Mouse (Mus musculus) limb, embryonic 14.5 days (tissue): Measurements from ENCODE around the gene Rin3. TPM values are rescaled to one million over a fixed set of nuclear protein-coding genes. Genes with fewer than 3 reads are reported as not detected.
A peak's percentile ranks its signal among the peaks of the same experiment; 100 is the strongest.

Experiments used
- ATAC-seq: fragments of 200-750 bp; cut with Nextera tagmentation; 2 replicates; pipeline ENCODE4 v1.8.0; 2017; ENCODE audit warnings: low read depth, moderate number of reproducible peaks, moderate TSS enrichment; ENCODE audit not compliant: low FRiP score
- DNase-seq: peaks from one replicate; pipeline ENCODE4 v3.0.0-alpha.2; 2015; ENCODE audit warnings: low spot score
- H3K27ac ChIP-seq: fragments of 300-500 bp; sonication (generic); replicated peaks from 2 replicates; pipeline ENCODE4 v1.5.1; 2014; ENCODE audit warnings: low read depth, mild to moderate bottlenecking, low read length, moderate library complexity, mixed read lengths
- H3K27me3 ChIP-seq: fragments of 300-500 bp; sonication (generic); 2 replicates; pipeline ENCODE4 v1.6.1; 2014; ENCODE audit warnings: low read length, mixed read lengths; ENCODE audit not compliant: control insufficient read depth, insufficient read depth
- H3K36me3 ChIP-seq: fragments of 300-500 bp; sonication (generic); 2 replicates; pipeline ENCODE4 v1.6.1; 2014; ENCODE audit warnings: mild to moderate bottlenecking, low read length, moderate library complexity, mixed read lengths; ENCODE audit not compliant: control insufficient read depth, insufficient read depth
- H3K4me1 ChIP-seq: fragments of 300-500 bp; sonication (generic); 2 replicates; pipeline ENCODE4 v1.6.1; 2014; ENCODE audit warnings: antibody characterized with exemption, low read length, mixed read lengths; ENCODE audit not compliant: control insufficient read depth, insufficient read depth
- H3K4me2 ChIP-seq: fragments of 300-500 bp; sonication (generic); replicated peaks from 2 replicates; pipeline ENCODE4 v1.6.1; 2014; ENCODE audit warnings: low read depth, mild to moderate bottlenecking, low read length, moderate library complexity; ENCODE audit not compliant: severe bottlenecking
- H3K4me3 ChIP-seq: fragments of 300-500 bp; sonication (generic); replicated peaks from 2 replicates; pipeline ENCODE4 v1.5.1; 2014; ENCODE audit warnings: low read length
- H3K9ac ChIP-seq: fragments of 300-500 bp; sonication (generic); 2 replicates; pipeline ENCODE4 v1.6.1; 2014; ENCODE audit warnings: mild to moderate bottlenecking, low read depth, low read length, moderate library complexity; ENCODE audit not compliant: severe bottlenecking
- H3K9me3 ChIP-seq: fragments of 300-500 bp; sonication (generic); 2 replicates; pipeline ENCODE4 v1.6.1; 2016; ENCODE audit warnings: low read length; ENCODE audit not compliant: control insufficient read depth
- POLR2A ChIP-seq: fragments of 200-500 bp; IDR thresholded peaks from 2 replicates; pipeline ENCODE4 v1.8.0; 2012; ENCODE audit warnings: inconsistent platforms, mild to moderate bottlenecking, moderate library complexity, borderline replicate concordance; ENCODE audit not compliant: insufficient read depth, insufficient read length; ENCODE audit errors: extremely low read depth
- WGBS: fragments of 180-500 bp; shearing (Covaris S2); extraction: QIAGEN DNeasy Blood & Tissue Kit; methylation state at CpG from one replicate; pipeline ENCODE4 v1.1.7; 2014; 5-methylcytosine and 5-hydroxymethylcytosine counted together
- polyA plus RNA-seq, 2 experiments: library from polyadenylated mRNA; depleted of rRNA in 1 of 2; stranded (reverse) in 1 of 2; unstranded in 1 of 2; fragments of >200 nt; fragmentation: Nextera tagmentation in 1 of 2; extraction: Ambion mirVana in 1 of 2; gene quantifications; 2 replicates each; pipeline versions ENCODE4 v1.2.1 to v1.2.3; 2012 to 2014

Gene Rin3
- polyA plus RNA-seq, 2 experiments, result 10.0 to 10.8 TPM

DNA sequence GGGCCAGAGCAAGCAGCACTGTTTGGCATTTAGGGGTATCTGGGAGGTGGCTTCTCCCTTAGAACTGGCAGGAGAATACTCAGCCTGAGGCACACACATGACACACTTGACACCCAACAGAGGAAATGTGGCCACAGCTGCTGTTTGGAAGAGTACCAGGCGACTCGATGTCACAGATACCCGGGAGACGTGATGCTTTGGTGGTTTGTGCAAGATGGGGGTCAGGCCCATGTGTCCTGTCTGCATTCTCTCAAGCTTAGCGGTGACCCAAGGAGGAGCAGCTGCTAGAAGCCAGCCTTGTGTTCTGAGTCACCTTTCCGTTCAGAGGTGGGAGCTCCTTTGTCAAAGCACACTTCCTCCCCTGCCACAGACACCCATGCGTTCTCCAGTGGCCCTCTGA lies 12.4 kb downstream of the Rin3 start:
- TF ChIP-seq POLR2A, result no peak
- DNase-seq, result no peak
- Histone ChIP-seq H3K9me3 (no peaks in the 10 kb centered on the region), H3K36me3 (no peaks in the 10 kb centered on the region), H3K9ac (no peak overlapping the region), H3K27me3 (no peaks in the 10 kb centered on the region), H3K27ac (no peak overlapping the region), H3K4me2 (no peak overlapping the region), H3K4me1 (peaks cover 7% of the 10 kb centered on the region; the same call in 1 of the 2 replicates), H3K4me3 (no peak overlapping the region)
- peak; percentile 27; the same call in 1 of the 2 replicates for ATAC-seq
- 76% methylated on average over 7 of the region's 7 CpGs for WGBS

DNA sequence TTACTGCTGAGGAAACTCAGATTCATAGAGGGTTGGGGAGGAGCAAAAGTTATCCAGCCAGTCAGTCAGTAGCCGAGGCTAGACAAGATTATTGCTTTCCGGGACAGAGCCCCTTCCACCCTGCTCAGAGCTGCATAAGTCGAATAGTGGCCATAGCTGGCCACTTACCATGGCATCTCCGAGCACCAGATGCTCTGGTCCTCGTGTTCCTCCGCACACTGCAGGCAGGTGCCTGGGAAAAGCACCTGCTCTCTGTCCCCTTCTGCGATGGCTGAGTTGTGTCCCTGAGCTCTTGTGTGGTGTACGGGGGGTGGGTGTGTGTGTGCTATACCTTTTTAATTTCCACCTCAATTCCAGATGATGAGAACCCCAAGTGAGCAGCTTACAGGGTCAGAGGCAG lies 12.8 kb downstream of the Rin3 start:
- no peaks in the 10 kb centered on the region for H3K9me3 ChIP-seq
- H3K27me3 ChIP-seq, result no peaks in the 10 kb centered on the region
- no peak overlapping the region for H3K4me2 ChIP-seq
- H3K27ac ChIP-seq, result no peak overlapping the region
- H3K4me3 ChIP-seq, result no peak overlapping the region
- no peaks in the 10 kb centered on the region for H3K36me3 ChIP-seq
- DNase-seq (no peak), ATAC-seq (peak; percentile 31; the same call in 1 of the 2 replicates)
- no peak for TF ChIP-seq POLR2A
- WGBS, result 80% methylated on average over 8 of the region's 8 CpGs
- no peak overlapping the region for H3K9ac ChIP-seq
- H3K4me1 ChIP-seq, result peaks cover 7% of the 10 kb centered on the region; the same call in 1 of the 2 replicates

DNA sequence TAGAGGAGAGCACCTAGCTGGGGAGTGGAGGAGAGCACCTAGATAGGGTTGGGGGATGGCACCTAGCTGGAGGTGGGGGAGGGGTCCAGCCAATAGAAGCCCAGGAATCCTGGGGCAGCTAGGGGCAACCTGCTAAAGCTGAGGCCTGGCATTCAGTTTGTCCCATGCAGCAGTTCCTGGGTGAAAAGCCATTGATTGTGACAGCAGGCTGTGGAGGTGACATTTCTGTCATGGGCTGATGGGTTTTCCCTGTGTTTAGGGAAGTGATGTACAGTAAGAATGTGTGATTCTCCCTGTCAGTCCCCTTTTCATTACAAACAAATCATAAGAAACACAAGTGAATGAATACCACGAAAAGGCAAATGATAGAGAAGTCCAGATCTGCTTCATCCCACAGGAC lies 13.5 kb downstream of the Rin3 start:
- Histone ChIP-seq H3K4me2 (no peak overlapping the region), H3K36me3 (no peaks in the 10 kb centered on the region), H3K9me3 (no peaks in the 10 kb centered on the region), H3K27ac (no peak overlapping the region), H3K4me1 (peaks cover 7% of the 10 kb centered on the region; the same call in 1 of the 2 replicates), H3K27me3 (no peaks in the 10 kb centered on the region), H3K4me3 (no peak overlapping the region), H3K9ac (no peak overlapping the region)
- WGBS, result 89% methylated on average over 1 of the region's 1 CpGs
- TF ChIP-seq POLR2A, result no peak
- ATAC-seq (no peak), DNase-seq (no peak)

DNA sequence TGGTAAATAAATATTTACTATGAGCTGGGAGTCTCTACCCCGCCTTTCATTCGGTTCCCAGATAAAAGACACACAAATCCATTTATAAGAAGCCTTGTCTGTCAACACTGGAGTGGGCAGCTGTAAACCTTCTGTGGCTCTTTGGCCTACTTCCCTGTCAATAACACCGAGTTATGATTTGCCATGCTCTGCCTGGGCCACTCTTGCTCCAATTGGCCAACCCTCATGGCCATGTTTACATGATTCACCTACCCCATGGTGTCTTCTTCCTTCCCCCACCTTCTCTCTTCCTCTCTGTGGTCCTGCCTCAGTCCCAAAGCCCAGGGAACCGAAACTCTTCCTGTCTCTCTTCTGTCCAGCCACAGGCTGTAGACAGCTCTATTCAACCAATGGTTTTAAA lies 14.1 kb downstream of the Rin3 start:
- H3K4me1 ChIP-seq, result peaks cover 3% of the 10 kb centered on the region; the same call in 1 of the 2 replicates
- no peak overlapping the region for H3K9ac ChIP-seq
- WGBS, result 93% methylated on average over 4 of the region's 4 CpGs
- H3K27me3 ChIP-seq, result no peaks in the 10 kb centered on the region
- H3K27ac ChIP-seq, result no peak overlapping the region
- ATAC-seq, result no peak
- no peak for TF ChIP-seq POLR2A
- H3K9me3 ChIP-seq, result no peaks in the 10 kb centered on the region
- H3K4me3 ChIP-seq, result no peak overlapping the region
- DNase-seq, result no peak
- no peak overlapping the region for H3K4me2 ChIP-seq
- H3K36me3 ChIP-seq, result no peaks in the 10 kb centered on the region

DNA sequence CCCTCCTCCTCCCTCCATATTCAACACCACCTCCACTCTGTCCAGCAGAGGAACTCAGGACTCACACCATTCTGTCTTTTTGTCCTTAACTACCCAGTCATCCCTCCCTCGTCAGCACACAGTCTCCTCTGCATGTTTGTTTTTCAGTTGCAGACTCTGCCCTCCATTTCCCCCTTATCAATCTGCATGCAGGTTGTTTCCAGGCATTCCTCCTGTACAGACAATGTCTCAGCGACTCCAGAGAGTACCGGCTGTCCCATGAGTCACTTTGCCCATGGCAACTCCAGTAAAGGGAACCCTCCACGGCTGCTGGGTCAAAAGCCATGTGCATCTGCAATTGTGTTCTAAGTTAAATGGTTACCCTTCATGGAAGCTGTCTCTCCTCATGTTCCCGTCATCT lies 16.4 kb downstream of the Rin3 start:
- Histone ChIP-seq H3K4me2 (no peak overlapping the region), H3K36me3 (no peaks in the 10 kb centered on the region), H3K27me3 (no peaks in the 10 kb centered on the region), H3K27ac (no peak overlapping the region), H3K4me1 (peaks cover 15% of the 10 kb centered on the region), H3K9ac (no peak overlapping the region), H3K4me3 (no peak overlapping the region), H3K9me3 (no peaks in the 10 kb centered on the region)
- ATAC-seq (no peak), DNase-seq (no peak)
- TF ChIP-seq POLR2A, result no peak
- 68% methylated on average over 5 of the region's 5 CpGs for WGBS

DNA sequence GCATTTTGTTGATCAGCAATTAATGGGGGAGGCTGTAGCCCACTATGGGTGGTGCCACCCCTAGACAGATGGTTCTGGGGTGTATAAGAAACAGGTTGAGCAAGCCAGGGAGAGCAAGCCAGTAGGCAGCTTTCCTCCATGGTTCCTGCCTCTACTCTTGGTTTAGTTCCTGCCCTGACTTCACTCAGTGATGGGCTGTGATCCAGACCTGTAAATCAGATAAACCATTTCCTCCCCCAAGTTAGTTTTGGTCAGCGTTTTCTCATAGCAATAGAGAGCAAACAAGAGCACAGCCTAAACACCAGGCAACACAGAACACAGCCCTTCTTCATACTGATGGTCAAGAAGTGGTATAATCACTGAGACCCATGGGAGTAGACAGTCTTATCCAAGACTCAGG lies 18.7 kb downstream of the Rin3 start:
- WGBS, result 77% methylated on average over 1 of the region's 1 CpGs
- no peaks in the 10 kb centered on the region for H3K27me3 ChIP-seq
- H3K4me1 ChIP-seq, result peaks cover 15% of the 10 kb centered on the region
- no peaks in the 10 kb centered on the region for H3K36me3 ChIP-seq
- ATAC-seq, result no peak
- H3K4me2 ChIP-seq, result no peak overlapping the region
- no peak overlapping the region for H3K27ac ChIP-seq
- no peak overlapping the region for H3K9ac ChIP-seq
- no peaks in the 10 kb centered on the region for H3K9me3 ChIP-seq
- no peak overlapping the region for H3K4me3 ChIP-seq
- no peak for TF ChIP-seq POLR2A
- DNase-seq, result no peak
